Mouse (Mus musculus) midbrain, embryonic 11.5 days (tissue): ENCODE results near the gene Chil5. TPM values are rescaled to one million over a fixed set of nuclear protein-coding genes. Genes with fewer than 3 reads are reported as not detected.
"Not testable (repeated sequence)": the region's sequence is repeated elsewhere in the genome, so short reads cannot be mapped to it uniquely, and the experiment has no call there.

Experiments
- ATAC-seq: fragments of 200-750 bp; cut with Nextera tagmentation; 2 replicates; pipeline ENCODE4 v1.8.0; 2017; ENCODE audit warnings: moderate TSS enrichment, moderate library complexity; ENCODE audit not compliant: low FRiP score
- DNase-seq: peaks from one replicate; pipeline ENCODE4 v3.0.0; 2015; ENCODE audit warnings: low spot score; ENCODE audit errors: missing footprints
- H3K27ac ChIP-seq: fragments of 300-500 bp; sonication (generic); 2 replicates; pipeline ENCODE4 v1.5.1; 2014; ENCODE audit warnings: low read depth, low read length
- H3K27me3 ChIP-seq: fragments of 300-500 bp; sonication (generic); 2 replicates; pipeline ENCODE4 v1.6.1; 2014; ENCODE audit warnings: mild to moderate bottlenecking, low read length, moderate library complexity, mixed read lengths; ENCODE audit not compliant: control insufficient read depth, insufficient read depth
- H3K36me3 ChIP-seq: fragments of 300-500 bp; sonication (generic); 2 replicates; pipeline ENCODE4 v1.6.1; 2014; ENCODE audit warnings: mild to moderate bottlenecking, low read length, moderate library complexity, mixed read lengths; ENCODE audit not compliant: control insufficient read depth, insufficient read depth
- H3K4me1 ChIP-seq: fragments of 300-500 bp; sonication (generic); 2 replicates; pipeline ENCODE4 v1.6.1; 2014; ENCODE audit warnings: low read length; ENCODE audit not compliant: control insufficient read depth, insufficient read depth
- H3K4me2 ChIP-seq: fragments of 300-500 bp; sonication (generic); 2 replicates; pipeline ENCODE4 v1.6.1; 2014; ENCODE audit warnings: mild to moderate bottlenecking, moderate library complexity
- H3K4me3 ChIP-seq: fragments of 300-500 bp; sonication (generic); 2 replicates; pipeline ENCODE4 v1.5.1; 2014; ENCODE audit warnings: low read depth, low read length
- H3K9ac ChIP-seq: fragments of 300-500 bp; sonication (generic); 2 replicates; pipeline ENCODE4 v1.6.1; 2014; ENCODE audit warnings: low read length
- H3K9me3 ChIP-seq: fragments of 300-500 bp; sonication (generic); 2 replicates; pipeline ENCODE4 v1.6.1; 2016; ENCODE audit warnings: low read length; ENCODE audit not compliant: control insufficient read depth
- WGBS: fragments of 180-500 bp; shearing (Covaris S2); extraction: QIAGEN DNeasy Blood & Tissue Kit; methylation state at CpG from one replicate; pipeline ENCODE4 v1.1.7; 2014; 5-methylcytosine and 5-hydroxymethylcytosine counted together
- polyA plus RNA-seq: library from polyadenylated mRNA; unstranded; fragments of >200 nt; fragmentation: Nextera tagmentation; extraction: Ambion mirVana; gene quantifications from 2 replicates; pipeline ENCODE4 v1.2.1, GENCODE M21; 2014

Chil5 gene
- not detected in 2 replicates for polyA plus RNA-seq

DNA sequence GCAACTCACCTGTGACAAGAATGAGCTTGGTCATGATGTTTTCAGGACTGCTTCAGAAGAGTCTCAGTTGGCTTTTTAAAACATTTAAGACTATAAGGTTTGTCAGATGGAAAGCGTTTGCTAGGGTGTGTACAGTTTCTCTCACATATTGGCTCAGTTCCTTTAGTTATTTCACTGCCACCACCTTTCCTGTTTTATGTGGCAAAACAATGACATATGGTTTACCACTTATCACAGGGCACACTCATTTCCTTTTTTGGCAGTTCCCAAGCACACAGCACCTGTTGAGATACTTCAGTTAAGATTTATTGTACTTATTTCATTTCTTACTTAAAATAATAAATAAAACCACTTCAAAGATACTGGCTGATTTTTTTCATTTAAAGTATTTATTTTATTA is at the start of gene Chil5:
TSS of gene Chil5 (minus strand) at position 34 of the 400 bp plus-strand sequence.
- Histone ChIP-seq H3K4me1 (no peaks in the 10 kb centered on the region), H3K9me3 (no peaks in the 10 kb centered on the region), H3K4me3 (no peak within 1 kb of the TSS), H3K4me2 (no peak within 1 kb of the TSS), H3K9ac (no peak within 1 kb of the TSS), H3K27ac (no peak within 1 kb of the TSS), H3K36me3 (no peaks in the 10 kb centered on the region), H3K27me3 (no peaks in the 10 kb centered on the region)
- 89% methylated on average over 1 of the region's 1 CpGs for WGBS
- DNase-seq, result no peak
- no peak for ATAC-seq

DNA sequence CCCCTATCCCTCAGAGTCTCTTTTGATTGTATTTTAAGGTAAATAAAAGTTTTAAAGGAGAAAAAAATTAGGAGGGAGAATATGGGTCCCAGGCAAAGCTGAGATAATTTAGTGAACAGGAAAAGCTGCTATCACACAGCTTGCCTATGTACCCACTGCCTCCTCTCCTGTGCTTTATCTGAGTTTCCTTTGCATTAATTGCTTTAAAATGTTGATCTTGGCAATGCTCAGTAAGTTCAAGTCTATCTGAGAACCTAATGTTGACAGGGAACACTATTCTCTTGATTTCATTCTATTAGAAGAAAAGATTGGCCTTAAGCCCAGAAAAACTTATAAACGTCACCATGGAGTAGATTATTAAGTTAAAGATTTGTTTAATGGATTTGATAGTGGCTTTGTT is 42.2 kb upstream of the Chil5 start:
- ATAC-seq (no peak), DNase-seq (no peak)
- no peak overlapping the region for H3K9ac ChIP-seq

DNA sequence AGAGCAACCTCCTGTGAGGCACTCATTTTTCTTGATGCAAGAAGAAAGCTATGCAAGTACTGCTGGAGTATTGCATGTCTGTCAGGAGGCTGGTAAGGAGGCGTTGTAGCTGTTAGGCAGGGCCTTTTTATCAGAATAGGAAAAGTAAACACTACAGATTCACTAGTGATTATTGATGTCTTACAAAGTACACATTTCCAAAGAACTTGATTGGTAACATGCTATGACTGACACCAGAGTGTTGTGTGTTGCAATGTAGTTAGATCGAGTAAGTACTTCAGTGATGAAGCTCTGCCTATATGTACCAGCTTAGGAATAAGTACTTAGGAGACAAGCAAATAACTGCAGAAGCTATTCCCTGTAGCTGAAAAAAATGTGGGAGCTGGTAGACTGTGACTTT is 38.4 kb upstream of the Chil5 start:
- H3K27me3 ChIP-seq, result no peaks in the 10 kb centered on the region
- no peak overlapping the region for H3K4me3 ChIP-seq
- ATAC-seq, result no peak
- WGBS, result 84% methylated on average over 2 of the region's 2 CpGs
- H3K27ac ChIP-seq, result no peak overlapping the region
- H3K36me3 ChIP-seq, result no peaks in the 10 kb centered on the region
- H3K4me2 ChIP-seq, result no peak overlapping the region
- H3K9ac ChIP-seq, result no peak overlapping the region
- no peak for DNase-seq
- no peaks in the 10 kb centered on the region for H3K4me1 ChIP-seq
- no peaks in the 10 kb centered on the region for H3K9me3 ChIP-seq

More for the DNA sequence above, 42.2 kb upstream of the Chil5 start:
- no peaks in the 10 kb centered on the region for H3K9me3 ChIP-seq
- H3K27me3 ChIP-seq, result no peaks in the 10 kb centered on the region
- no peaks in the 10 kb centered on the region for H3K36me3 ChIP-seq
- H3K4me1 ChIP-seq, result no peaks in the 10 kb centered on the region
- H3K27ac ChIP-seq, result no peak overlapping the region
- WGBS, result 78% methylated on average over 1 of the region's 1 CpGs
- H3K4me2 ChIP-seq, result no peak overlapping the region
- H3K4me3 ChIP-seq, result no peak overlapping the region

DNA sequence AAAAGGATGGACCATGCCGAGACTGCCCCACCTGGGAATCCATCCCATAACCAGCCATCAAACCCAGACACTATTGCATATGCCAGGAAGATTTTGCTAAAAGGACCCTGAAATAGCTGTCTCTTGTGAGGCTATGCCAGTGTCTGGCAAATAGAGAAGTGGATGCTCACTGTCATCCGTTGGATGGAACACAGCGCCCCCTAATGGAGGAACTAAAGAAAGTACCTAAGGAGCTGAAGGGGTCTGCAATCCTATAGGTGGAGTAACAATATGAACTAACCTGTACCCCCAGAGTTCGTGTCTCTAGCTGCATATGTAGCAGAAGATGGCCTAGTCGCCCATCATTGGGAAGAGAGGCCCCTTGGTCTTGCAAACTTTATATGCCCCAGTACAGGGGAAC is 35.1 kb upstream of the Chil5 start:
- not testable (repeated sequence) for H3K9me3 ChIP-seq, ATAC-seq, H3K27me3 ChIP-seq, H3K4me3 ChIP-seq, DNase-seq, H3K4me2 ChIP-seq, H3K9ac ChIP-seq, H3K36me3 ChIP-seq, H3K27ac ChIP-seq, H3K4me1 ChIP-seq
- WGBS, result 36% methylated on average over 5 of the region's 5 CpGs

DNA sequence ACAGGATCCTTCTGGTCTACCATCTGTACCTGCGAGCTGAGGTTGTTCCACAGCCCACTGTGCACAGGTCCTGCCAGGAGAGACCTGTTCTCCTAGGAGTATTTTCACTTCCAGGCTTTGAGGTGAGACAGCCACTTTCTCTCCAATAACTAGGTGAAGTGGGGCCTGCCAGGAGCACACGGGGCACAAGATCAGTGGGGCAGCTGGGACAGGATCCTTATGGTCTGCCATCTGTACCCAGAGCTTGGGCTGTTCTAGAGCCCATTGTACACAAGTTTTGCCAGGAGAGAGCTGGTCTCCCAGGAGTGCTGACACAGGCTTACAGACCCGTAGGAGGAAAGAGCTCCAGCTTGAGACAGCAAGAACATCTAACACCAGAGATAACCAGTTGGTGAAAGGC is 25.4 kb upstream of the Chil5 start:
- WGBS, result 69% methylated on average over 3 of the region's 3 CpGs
- Histone ChIP-seq H3K27ac (no peak overlapping the region), H3K9ac (no peak overlapping the region), H3K4me2 (no peak overlapping the region), H3K4me1 (no peaks in the 10 kb centered on the region), H3K36me3 (no peaks in the 10 kb centered on the region), H3K9me3 (no peaks in the 10 kb centered on the region), H3K4me3 (no peak overlapping the region), H3K27me3 (no peaks in the 10 kb centered on the region)
- ATAC-seq (no peak), DNase-seq (no peak)

DNA sequence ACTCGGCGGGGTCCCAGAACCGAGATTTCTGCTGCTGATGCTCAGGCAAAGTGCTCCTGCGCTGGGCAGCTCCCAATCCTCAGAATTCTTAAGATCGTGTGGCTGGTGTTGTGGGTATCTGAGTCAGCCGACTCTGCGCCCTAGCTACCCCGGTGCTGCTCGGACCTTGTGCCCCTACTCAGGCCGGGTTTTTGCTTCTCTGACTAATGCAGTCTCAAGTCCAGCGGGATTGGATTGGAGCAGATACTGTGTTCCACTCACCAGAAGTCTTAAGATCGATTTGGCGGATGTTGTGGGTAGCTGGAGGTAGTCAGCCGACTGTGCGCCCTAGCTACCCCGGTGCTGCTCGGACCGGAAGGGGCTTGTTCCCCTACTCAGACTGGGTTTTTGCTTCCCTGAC is 19.3 kb upstream of the Chil5 start:
- H3K27me3 ChIP-seq, result no peaks in the 10 kb centered on the region
- no peaks in the 10 kb centered on the region for H3K4me1 ChIP-seq
- no peak for ATAC-seq
- H3K9ac ChIP-seq, result no peak overlapping the region
- H3K9me3 ChIP-seq, result no peaks in the 10 kb centered on the region
- DNase-seq, result no peak
- H3K36me3 ChIP-seq, result no peaks in the 10 kb centered on the region
- WGBS, result 68% methylated on average over 18 of the region's 18 CpGs
- no peak overlapping the region for H3K4me3 ChIP-seq
- H3K4me2 ChIP-seq, result no peak overlapping the region
- H3K27ac ChIP-seq, result no peak overlapping the region

DNA sequence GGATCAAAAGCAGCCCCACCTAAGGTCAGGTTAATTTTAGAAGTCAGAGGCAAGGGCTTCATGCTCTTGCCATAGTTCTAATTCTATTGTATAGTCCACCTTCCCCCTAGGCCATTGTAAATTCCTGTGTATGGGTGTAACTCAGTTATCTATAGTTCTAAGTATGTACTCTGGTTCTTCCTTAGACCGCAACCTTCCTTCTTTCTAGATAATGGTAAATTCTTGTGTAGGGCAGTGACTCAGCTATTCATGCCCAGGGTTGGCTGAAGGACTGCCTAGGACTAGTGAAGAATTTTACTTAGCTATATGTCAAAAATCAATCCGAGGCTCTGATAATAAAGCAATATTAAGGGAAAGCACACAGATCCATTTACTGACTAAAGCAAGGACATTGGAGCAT is 7.7 kb upstream of the Chil5 start:
- Histone ChIP-seq H3K9ac (no peak overlapping the region), H3K4me2 (no peak overlapping the region), H3K9me3 (no peaks in the 10 kb centered on the region), H3K36me3 (no peaks in the 10 kb centered on the region), H3K27ac (no peak overlapping the region), H3K4me3 (no peak overlapping the region), H3K27me3 (no peaks in the 10 kb centered on the region), H3K4me1 (no peaks in the 10 kb centered on the region)
- WGBS, result 92% methylated on average over 2 of the region's 2 CpGs
- ATAC-seq (no peak), DNase-seq (no peak)

DNA sequence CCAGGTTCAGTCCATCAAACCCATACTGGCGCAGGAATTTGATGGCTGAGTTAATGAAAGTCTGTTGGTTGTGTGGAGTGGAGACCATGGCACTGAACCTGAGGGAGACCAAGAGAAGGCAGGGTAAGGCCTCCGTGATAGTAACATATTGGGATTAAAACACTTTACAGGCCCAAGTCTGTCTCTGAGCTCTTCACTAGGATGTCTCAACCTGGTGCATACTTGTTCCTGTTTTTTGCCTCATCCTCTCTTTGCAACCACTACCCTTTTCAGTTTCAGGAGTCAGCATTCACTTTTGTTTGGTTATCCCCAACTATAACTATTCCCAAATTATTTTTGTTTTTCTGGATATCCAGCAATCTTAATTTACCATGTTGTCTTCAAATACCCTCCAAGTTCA is 8.5 kb downstream of the Chil5 start:
- Histone ChIP-seq H3K27ac (no peak overlapping the region), H3K9me3 (no peaks in the 10 kb centered on the region), H3K4me1 (no peaks in the 10 kb centered on the region), H3K36me3 (no peaks in the 10 kb centered on the region), H3K4me3 (no peak overlapping the region), H3K9ac (no peak overlapping the region), H3K27me3 (no peaks in the 10 kb centered on the region), H3K4me2 (no peak overlapping the region)
- WGBS, result 80% methylated on average over 2 of the region's 2 CpGs
- DNase-seq (no peak), ATAC-seq (no peak)

DNA sequence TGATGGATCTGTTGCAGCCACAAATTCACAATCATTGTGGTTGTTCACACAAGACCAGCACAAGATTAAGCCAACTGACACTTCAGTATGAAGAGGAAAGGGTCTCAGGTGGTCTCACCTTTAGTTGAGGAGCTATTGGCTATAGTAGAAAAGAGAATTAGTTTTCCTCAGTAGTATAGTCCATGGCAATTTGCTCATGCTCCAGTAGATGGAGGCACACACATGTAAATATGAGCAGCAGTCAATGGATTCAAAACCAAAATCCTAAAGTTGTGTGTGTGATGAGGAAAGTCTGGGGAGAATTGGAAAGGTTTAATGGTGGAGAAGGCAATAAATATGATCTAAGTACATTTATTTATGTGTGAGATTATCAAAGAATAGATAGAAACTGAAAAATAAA is 10.8 kb downstream of the Chil5 start:
- Histone ChIP-seq H3K27me3 (no peaks in the 10 kb centered on the region), H3K4me3 (no peak overlapping the region), H3K4me2 (no peak overlapping the region), H3K9ac (no peak overlapping the region), H3K27ac (no peak overlapping the region), H3K9me3 (no peaks in the 10 kb centered on the region), H3K4me1 (no peaks in the 10 kb centered on the region), H3K36me3 (no peaks in the 10 kb centered on the region)
- no peak for DNase-seq
- ATAC-seq, result no peak

DNA sequence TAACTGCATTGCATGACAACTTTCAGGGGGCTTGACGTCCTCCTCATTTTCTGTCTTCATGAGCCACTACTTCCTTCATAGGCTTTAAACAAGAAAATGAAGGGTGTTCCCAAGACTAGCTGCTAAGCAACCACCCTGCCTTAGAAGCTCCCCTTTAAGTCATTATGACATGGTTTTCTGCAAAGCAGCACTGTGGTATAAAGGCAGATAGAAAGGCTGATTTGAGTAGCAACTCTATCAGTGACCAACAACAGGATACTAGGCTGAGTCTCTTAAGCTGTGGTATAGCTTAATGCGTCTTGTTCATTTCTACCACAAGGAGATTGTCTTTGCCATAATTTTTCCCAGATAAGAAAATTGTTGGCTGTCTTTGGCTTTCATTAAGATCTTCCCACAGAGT is 18.1 kb downstream of the Chil5 start, which contains the start of gene Pifo:
TSS of gene Pifo (minus strand) at position 101 of the 400 bp plus-strand sequence.
- ATAC-seq (no peak), DNase-seq (no peak)
- Histone ChIP-seq H3K4me2 (no peak within 1 kb of the TSS), H3K27ac (no peak within 1 kb of the TSS), H3K4me1 (no peaks in the 10 kb centered on the region), H3K36me3 (no peaks in the 10 kb centered on the region), H3K9ac (no peak within 1 kb of the TSS), H3K27me3 (no peaks in the 10 kb centered on the region), H3K9me3 (no peaks in the 10 kb centered on the region), H3K4me3 (no peak within 1 kb of the TSS)
- 89% methylated on average over 2 of the region's 2 CpGs for whole genome bisulfite sequencing
